Mouse (Mus musculus): ENCODE data around the gene Sugct. TPM values are rescaled to one million over a fixed set of nuclear protein-coding genes. Genes with fewer than 3 reads are reported as not detected.

Sugct gene
- polyA plus RNA-seq, 1 experiment from 2014 or later, result 9.3 TPM

GRCm38 (mm10) chr13:16939466-16939811, 755.9 kb downstream of the Sugct start:
- Histone ChIP-seq H3K4me3 (ENCODE audit: low read depth, low read length) (no peak overlapping the region), H3K27ac (ENCODE audit: low read length) (no peak overlapping the region), H3K9ac (replicated peaks; ENCODE audit: low read depth) (no peak overlapping the region), H3K36me3 (ENCODE audit: insufficient read depth, low read length) (no peaks in the 10 kb centered on the region), H3K27me3 (replicated peaks; ENCODE audit: insufficient read depth, low read length) (no peaks in the 10 kb centered on the region), H3K4me2 (replicated peaks; ENCODE audit: low read depth, low read length) (no peak overlapping the region), H3K4me1 (ENCODE audit: insufficient read depth, low read depth, low read length) (no peaks in the 10 kb centered on the region), H3K9me3 (ENCODE audit: low read length) (no peaks in the 10 kb centered on the region)
- TF ChIP-seq CTCF (IDR thresholded peaks at IDR 0.05) (no peak), EP300 (IDR thresholded peaks at IDR 0.05) (no peak)
- ATAC-seq (no peak), DNase-seq (ENCODE audit: low spot score) (no peak)
- WGBS, result 61% methylated on average over 5 of the region's 5 CpGs

- H3K27ac ChIP-seq (ENCODE audit: low read length), result no peak overlapping the region
- H3K9ac ChIP-seq (replicated peaks; ENCODE audit: low read depth), result no peak overlapping the region
- H3K36me3 ChIP-seq (ENCODE audit: insufficient read depth, low read length), result no peaks in the 10 kb centered on the region
- no peaks in the 10 kb centered on the region for H3K4me1 ChIP-seq (ENCODE audit: insufficient read depth, low read depth, low read length)
- no peak overlapping the region for H3K4me3 ChIP-seq (ENCODE audit: low read depth, low read length)
- ATAC-seq (no peak), DNase-seq (ENCODE audit: low spot score) (no peak)
- H3K27me3 ChIP-seq (replicated peaks; ENCODE audit: insufficient read depth, low read length), result no peaks in the 10 kb centered on the region
- WGBS, result 47% methylated on average over 12 of the region's 12 CpGs
- no peaks in the 10 kb centered on the region for H3K9me3 ChIP-seq (ENCODE audit: low read length)
- no peak overlapping the region for H3K4me2 ChIP-seq (replicated peaks; ENCODE audit: low read depth, low read length)
- TF ChIP-seq EP300 (IDR thresholded peaks at IDR 0.05), result no peak
- TF ChIP-seq CTCF (IDR thresholded peaks at IDR 0.05), result no peak
Measured at GRCm38 (mm10) chr13:16938552-16939465, 756.5 kb downstream of the Sugct start.

GRCm38 (mm10) chr13:16937422-16938202, 757.7 kb downstream of the Sugct start:
- peak; percentile 38 for DNase-seq (ENCODE audit: low spot score)
- Histone ChIP-seq H3K27me3 (replicated peaks; ENCODE audit: insufficient read depth, low read length) (no peaks in the 10 kb centered on the region), H3K27ac (ENCODE audit: low read length) (no peak overlapping the region), H3K9ac (replicated peaks; ENCODE audit: low read depth) (no peak overlapping the region), H3K4me2 (replicated peaks; ENCODE audit: low read depth, low read length) (no peak overlapping the region), H3K9me3 (ENCODE audit: low read length) (no peaks in the 10 kb centered on the region), H3K36me3 (ENCODE audit: insufficient read depth, low read length) (no peaks in the 10 kb centered on the region), H3K4me3 (ENCODE audit: low read depth, low read length) (no peak overlapping the region), H3K4me1 (ENCODE audit: insufficient read depth, low read depth, low read length) (no peaks in the 10 kb centered on the region)
- 56% methylated on average over 11 of the region's 11 CpGs for WGBS
- ATAC-seq, result no peak; the same call in 1 of the 2 replicates
- TF ChIP-seq CTCF (IDR thresholded peaks at IDR 0.05), result no peak

- H3K4me1 ChIP-seq (ENCODE audit: insufficient read depth, low read depth, low read length), result no peaks in the 10 kb centered on the region
- H3K9me3 ChIP-seq (ENCODE audit: low read length), result no peaks in the 10 kb centered on the region
- DNase-seq (ENCODE audit: low spot score) (no peak), ATAC-seq (no peak)
- H3K27me3 ChIP-seq (replicated peaks; ENCODE audit: insufficient read depth, low read length), result no peaks in the 10 kb centered on the region
- H3K27ac ChIP-seq (ENCODE audit: low read length), result no peak overlapping the region
- H3K9ac ChIP-seq (replicated peaks; ENCODE audit: low read depth), result no peak overlapping the region
- TF ChIP-seq EP300 (IDR thresholded peaks at IDR 0.05) (no peak), CTCF (IDR thresholded peaks at IDR 0.05) (no peak)
- 73% methylated on average over 1 of the region's 1 CpGs for WGBS
- no peak overlapping the region for H3K4me2 ChIP-seq (replicated peaks; ENCODE audit: low read depth, low read length)
- H3K36me3 ChIP-seq (ENCODE audit: insufficient read depth, low read length), result no peaks in the 10 kb centered on the region
- no peak overlapping the region for H3K4me3 ChIP-seq (ENCODE audit: low read depth, low read length)
Measured at GRCm38 (mm10) chr13:16935029-16935428, 760.3 kb downstream of the Sugct start.

- no peak for TF ChIP-seq CTCF (IDR thresholded peaks at IDR 0.05)
- no peak for TF ChIP-seq EP300 (IDR thresholded peaks at IDR 0.05)
- Histone ChIP-seq H3K9ac (replicated peaks; ENCODE audit: low read depth) (no peak overlapping the region), H3K4me3 (ENCODE audit: low read depth, low read length) (no peak overlapping the region), H3K4me2 (replicated peaks; ENCODE audit: low read depth, low read length) (no peak overlapping the region), H3K27ac (ENCODE audit: low read length) (no peak overlapping the region), H3K9me3 (ENCODE audit: low read length) (no peaks in the 10 kb centered on the region), H3K4me1 (ENCODE audit: insufficient read depth, low read depth, low read length) (no peaks in the 10 kb centered on the region), H3K27me3 (replicated peaks; ENCODE audit: insufficient read depth, low read length) (no peaks in the 10 kb centered on the region), H3K36me3 (ENCODE audit: insufficient read depth, low read length) (no peaks in the 10 kb centered on the region)
- ATAC-seq (no peak), DNase-seq (ENCODE audit: low spot score) (no peak)
- WGBS, result 79% methylated on average over 4 of the region's 4 CpGs
Measured at GRCm38 (mm10) chr13:16933600-16933999, 761.8 kb downstream of the Sugct start.

- Histone ChIP-seq H3K27ac (ENCODE audit: low read length) (no peak overlapping the region), H3K4me2 (replicated peaks; ENCODE audit: low read depth, low read length) (no peak overlapping the region), H3K27me3 (replicated peaks; ENCODE audit: insufficient read depth, low read length) (no peaks in the 10 kb centered on the region), H3K9me3 (ENCODE audit: low read length) (no peaks in the 10 kb centered on the region), H3K36me3 (ENCODE audit: insufficient read depth, low read length) (no peaks in the 10 kb centered on the region), H3K9ac (replicated peaks; ENCODE audit: low read depth) (no peak overlapping the region), H3K4me3 (ENCODE audit: low read depth, low read length) (no peak overlapping the region), H3K4me1 (ENCODE audit: insufficient read depth, low read depth, low read length) (no peaks in the 10 kb centered on the region)
- TF ChIP-seq EP300 (IDR thresholded peaks at IDR 0.05) (no peak), CTCF (IDR thresholded peaks at IDR 0.05) (peak; percentile 35)
- 52% methylated on average over 4 of the region's 4 CpGs for WGBS
- no peak for ATAC-seq
- DNase-seq (ENCODE audit: low spot score), result no peak
Measured at GRCm38 (mm10) chr13:16921305-16921704, 774.0 kb downstream of the Sugct start.
